Mouse (Mus musculus) intestine, postnatal 0 days (tissue): ENCODE results near the gene Ahrr. TPM values are rescaled to one million over a fixed set of nuclear protein-coding genes. Genes with fewer than 3 reads are reported as not detected.

Experiments
- ATAC-seq: fragments of 200-750 bp; cut with Nextera tagmentation; 2 replicates; pipeline ENCODE4 v1.8.0; 2017; ENCODE audit warnings: mild to moderate bottlenecking, moderate TSS enrichment, moderate library complexity
- H3K27ac ChIP-seq: fragments of 300-500 bp; sonication (generic); 2 replicates; pipeline ENCODE4 v1.5.1; 2014; ENCODE audit warnings: mild to moderate bottlenecking, low read depth, low read length, moderate library complexity
- H3K27me3 ChIP-seq: fragments of 300-500 bp; sonication (generic); replicated peaks from 2 replicates; pipeline ENCODE4 v1.6.1; 2014; ENCODE audit warnings: low read length, mixed read lengths; ENCODE audit not compliant: control insufficient read depth, insufficient read depth
- H3K36me3 ChIP-seq: fragments of 300-500 bp; sonication (generic); 2 replicates; pipeline ENCODE4 v1.6.1; 2014; ENCODE audit warnings: mild to moderate bottlenecking, moderate library complexity; ENCODE audit not compliant: control insufficient read depth, insufficient read depth
- H3K4me1 ChIP-seq: fragments of 300-500 bp; sonication (generic); replicated peaks from 2 replicates; pipeline ENCODE4 v1.6.1; 2014; ENCODE audit warnings: antibody characterized with exemption, low read length, mixed read lengths; ENCODE audit not compliant: control insufficient read depth, insufficient read depth
- H3K4me2 ChIP-seq: fragments of 300-500 bp; sonication (generic); replicated peaks from 2 replicates; pipeline ENCODE4 v1.6.1; 2014; ENCODE audit warnings: low read depth, mild to moderate bottlenecking, moderate library complexity
- H3K4me3 ChIP-seq: fragments of 300-500 bp; sonication (generic); 2 replicates; pipeline ENCODE4 v1.5.1; 2014; ENCODE audit warnings: low read depth, low read length
- H3K9ac ChIP-seq: fragments of 300-500 bp; sonication (generic); 2 replicates; pipeline ENCODE4 v1.6.1; 2014; ENCODE audit warnings: mild to moderate bottlenecking, low read depth, low read length
- H3K9me3 ChIP-seq: fragments of 300-500 bp; sonication (generic); 2 replicates; pipeline ENCODE4 v1.6.1; 2016; ENCODE audit warnings: mixed run types; ENCODE audit not compliant: control insufficient read depth
- CTCF ChIP-seq: sonication (generic); IDR thresholded peaks from 2 replicates; pipeline ENCODE4 v1.5.1; 2016; ENCODE audit warnings: low read depth, mild to moderate bottlenecking, control low read depth, antibody characterized with exemption, moderate library complexity
- WGBS: fragments of 180-500 bp; shearing (Covaris S2); extraction: QIAGEN DNeasy Blood & Tissue Kit; methylation state at CpG from one replicate; pipeline ENCODE4 v1.1.7; 2014; 5-methylcytosine and 5-hydroxymethylcytosine counted together
- polyA plus RNA-seq: library from polyadenylated mRNA; unstranded; fragments of >200 nt; fragmentation: Nextera tagmentation; extraction: Ambion mirVana; gene quantifications from 2 replicates; pipeline ENCODE4 v1.2.1, GENCODE M21; 2015

Ahrr gene
- polyA plus RNA-seq, 1 experiment from 2014 or later, result 0.50 TPM

DNA sequence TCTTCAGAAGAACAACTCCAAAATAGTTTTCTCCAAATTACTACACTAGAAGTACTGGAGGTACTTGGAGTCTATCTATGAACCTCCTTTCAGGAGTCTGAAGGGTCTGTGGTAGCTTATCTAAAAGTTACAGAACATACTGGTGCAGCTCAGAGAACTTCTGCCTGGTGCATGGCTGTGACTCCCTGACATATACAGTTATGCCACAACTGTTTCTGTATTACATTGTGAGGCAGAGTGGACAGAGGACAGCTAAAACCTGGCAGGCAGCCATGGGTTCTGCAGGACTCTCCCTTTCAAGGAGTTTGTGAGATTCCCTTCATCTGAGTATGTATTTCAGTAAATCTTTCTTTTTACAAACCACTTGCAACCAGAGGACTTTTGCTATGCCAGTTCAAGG, 45.6 kb downstream of the Ahrr start:
- H3K36me3 ChIP-seq, result no peaks in the 10 kb centered on the region
- H3K4me2 ChIP-seq, result no peak overlapping the region
- no peak overlapping the region for H3K4me3 ChIP-seq
- H3K27me3 ChIP-seq, result no peaks in the 10 kb centered on the region
- H3K4me1 ChIP-seq, result no peaks in the 10 kb centered on the region
- TF ChIP-seq CTCF, result no peak
- no peak overlapping the region for H3K9ac ChIP-seq
- no peak for ATAC-seq
- H3K9me3 ChIP-seq, result no peaks in the 10 kb centered on the region
- H3K27ac ChIP-seq, result no peak overlapping the region

DNA sequence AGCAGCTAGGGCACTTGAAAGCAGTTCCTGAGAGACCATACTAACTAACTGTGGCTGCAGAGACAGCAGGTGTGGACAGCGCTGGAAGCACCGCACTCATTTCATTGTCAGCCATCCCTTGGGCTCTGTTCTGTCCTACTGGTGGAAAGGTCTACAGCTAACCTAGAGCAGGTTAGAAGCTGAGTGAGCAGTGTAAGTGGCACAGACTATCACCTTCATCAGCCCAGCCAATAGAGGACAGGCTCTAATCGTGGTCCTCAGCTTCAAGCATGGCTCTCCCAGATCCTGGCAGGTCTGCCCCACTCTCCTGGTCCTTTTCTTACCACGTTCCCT, 46.3 kb downstream of the Ahrr start:
- no peak for TF ChIP-seq CTCF
- Histone ChIP-seq H3K4me1 (no peaks in the 10 kb centered on the region), H3K27ac (no peak overlapping the region), H3K9ac (no peak overlapping the region), H3K4me2 (peak overlapping the region; percentile 27; the same call in 1 of the 2 replicates), H3K36me3 (no peaks in the 10 kb centered on the region), H3K27me3 (no peaks in the 10 kb centered on the region), H3K9me3 (no peaks in the 10 kb centered on the region), H3K4me3 (no peak overlapping the region)
- ATAC-seq, result no peak
- WGBS, result 53% methylated on average over 4 of the region's 4 CpGs

DNA sequence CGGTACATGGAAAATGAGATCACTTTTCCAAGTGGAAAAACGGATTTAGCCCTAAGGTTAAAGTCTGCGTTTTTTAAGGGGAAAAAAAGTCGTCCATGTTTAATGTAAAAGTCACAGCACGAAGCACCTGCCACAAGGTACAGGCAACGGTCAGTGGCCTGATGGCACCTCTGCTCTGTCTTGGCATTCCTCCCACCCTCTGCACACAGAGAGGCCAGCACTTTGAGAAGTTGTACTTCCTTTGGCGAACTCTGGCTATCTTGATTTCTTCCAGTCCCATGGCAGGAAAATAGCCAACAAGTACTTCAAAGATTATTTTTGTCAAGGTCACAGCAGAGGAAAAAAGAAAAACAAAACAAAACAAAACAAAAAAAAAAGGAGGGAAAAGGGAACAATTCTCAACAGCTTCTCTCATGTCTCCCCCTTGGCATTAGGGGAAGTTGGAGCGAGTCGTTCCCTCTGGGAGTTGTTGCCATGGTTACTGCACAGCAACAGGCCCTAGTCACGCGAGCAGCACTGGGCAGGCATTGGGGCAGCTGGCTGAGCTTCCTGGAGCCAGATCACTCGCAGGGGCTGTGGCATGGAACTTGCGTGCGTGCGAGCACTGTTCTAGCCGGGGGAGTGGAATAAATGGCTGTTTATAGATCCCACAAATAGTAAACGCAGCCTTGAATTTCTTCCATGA, 46.8 kb downstream of the Ahrr start:
- no peak for ATAC-seq
- no peaks in the 10 kb centered on the region for H3K4me1 ChIP-seq
- WGBS, result 35% methylated on average over 17 of the region's 17 CpGs
- no peak overlapping the region for H3K27ac ChIP-seq
- H3K9me3 ChIP-seq, result no peaks in the 10 kb centered on the region
- H3K4me3 ChIP-seq, result no peak overlapping the region
- no peak for TF ChIP-seq CTCF
- no peaks in the 10 kb centered on the region for H3K36me3 ChIP-seq
- no peak overlapping the region for H3K9ac ChIP-seq
- H3K27me3 ChIP-seq, result no peaks in the 10 kb centered on the region
- peak overlapping the region; percentile 27; the same call in 1 of the 2 replicates for H3K4me2 ChIP-seq

DNA sequence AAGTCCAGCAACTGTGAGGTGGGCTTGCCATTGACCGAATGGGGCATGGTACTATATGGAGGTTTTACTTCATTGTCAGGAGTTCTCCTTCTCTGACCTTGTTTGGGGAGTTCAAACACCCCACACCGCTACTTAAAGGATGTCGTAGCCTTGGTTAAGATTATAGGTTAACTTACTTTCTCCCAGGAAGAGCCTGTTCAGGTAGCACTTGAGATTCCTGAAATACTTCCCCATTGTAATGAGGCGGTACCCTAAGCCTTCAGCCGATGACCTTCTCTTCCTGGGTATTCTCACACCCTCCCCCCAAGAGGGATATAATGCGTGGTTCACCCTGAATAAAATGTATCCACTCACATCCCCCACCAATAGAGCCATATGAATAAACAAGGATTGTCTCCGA, 54.6 kb downstream of the Ahrr start:
- Histone ChIP-seq H3K4me1 (no peaks in the 10 kb centered on the region), H3K9me3 (no peaks in the 10 kb centered on the region), H3K27ac (no peak overlapping the region), H3K4me3 (no peak overlapping the region), H3K4me2 (no peak overlapping the region), H3K9ac (no peak overlapping the region), H3K36me3 (no peaks in the 10 kb centered on the region), H3K27me3 (no peaks in the 10 kb centered on the region)
- no peak for TF ChIP-seq CTCF
- 54% methylated on average over 7 of the region's 7 CpGs for WGBS
- no peak for ATAC-seq

DNA sequence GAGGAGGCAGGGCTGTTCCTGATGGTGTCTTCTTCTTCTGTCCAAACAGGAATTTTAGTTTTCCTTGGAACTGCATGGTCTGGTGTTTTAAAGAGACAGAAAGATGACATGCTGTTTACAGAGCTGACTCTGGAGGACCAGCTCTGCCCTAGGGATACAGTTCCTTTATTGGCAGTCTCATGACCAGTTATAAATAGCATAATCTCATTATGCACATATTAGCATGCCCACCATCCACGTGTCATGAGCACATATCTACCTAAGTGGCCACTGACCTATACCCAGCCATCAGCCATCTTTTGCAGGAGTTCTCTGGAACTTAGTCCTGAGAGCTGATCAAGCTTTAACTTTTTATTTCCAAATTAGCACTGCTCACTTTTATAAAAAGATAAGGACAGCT, 71.5 kb downstream of the Ahrr start:
- no peaks in the 10 kb centered on the region for H3K27me3 ChIP-seq
- no peaks in the 10 kb centered on the region for H3K4me1 ChIP-seq
- H3K9me3 ChIP-seq, result no peaks in the 10 kb centered on the region
- H3K4me2 ChIP-seq, result no peak overlapping the region
- H3K9ac ChIP-seq, result no peak overlapping the region
- H3K36me3 ChIP-seq, result no peaks in the 10 kb centered on the region
- H3K27ac ChIP-seq, result no peak overlapping the region
- TF ChIP-seq CTCF, result no peak
- WGBS, result 34% methylated on average over 1 of the region's 1 CpGs
- no peak for ATAC-seq
- H3K4me3 ChIP-seq, result no peak overlapping the region

DNA sequence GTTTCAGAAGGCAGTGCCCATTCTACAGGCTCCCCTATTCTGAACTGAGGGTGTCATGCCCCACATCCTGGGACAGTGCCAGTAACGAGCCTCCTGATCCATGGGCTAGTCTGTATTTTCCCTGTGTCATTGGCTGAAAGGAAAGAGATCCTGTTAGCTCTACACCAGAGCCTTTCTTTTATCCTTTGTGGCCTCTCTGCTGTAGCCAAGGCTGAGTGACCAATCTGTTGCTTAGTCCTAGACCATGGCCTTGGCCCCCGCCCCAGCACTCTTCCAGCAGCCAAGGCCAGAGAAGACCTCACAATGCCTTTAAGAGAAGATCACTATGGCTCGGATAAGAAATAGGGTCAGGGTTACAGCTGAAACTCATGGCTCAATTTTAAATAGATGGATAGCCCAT, 73.7 kb downstream of the Ahrr start:
- Histone ChIP-seq H3K27ac (no peak overlapping the region), H3K4me2 (no peak overlapping the region), H3K4me1 (no peaks in the 10 kb centered on the region), H3K27me3 (no peaks in the 10 kb centered on the region), H3K9ac (no peak overlapping the region), H3K4me3 (no peak overlapping the region), H3K9me3 (no peaks in the 10 kb centered on the region), H3K36me3 (no peaks in the 10 kb centered on the region)
- no peak for ATAC-seq
- WGBS, result 79% methylated on average over 3 of the region's 3 CpGs
- TF ChIP-seq CTCF, result no peak

DNA sequence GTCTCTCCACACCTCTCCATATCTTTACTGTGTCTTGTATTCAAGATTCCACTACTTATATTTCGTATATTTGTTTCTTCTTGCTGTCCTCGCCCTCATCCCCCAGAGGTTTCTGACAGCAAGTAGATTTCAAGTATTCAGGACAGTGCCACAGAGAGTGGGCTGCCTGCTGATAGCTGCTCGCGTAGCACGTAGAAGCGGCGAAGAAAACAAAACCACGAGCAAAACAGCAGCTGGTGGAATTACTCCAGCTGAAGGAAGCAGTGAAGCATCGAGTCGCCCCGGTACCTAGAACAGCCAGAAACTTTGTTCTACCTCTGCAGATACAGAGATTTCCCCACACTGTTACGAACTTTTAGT, 83.2 kb downstream of the Ahrr start:
- Histone ChIP-seq H3K4me2 (peak overlapping the region; percentile 76), H3K9me3 (no peaks in the 10 kb centered on the region), H3K27me3 (no peaks in the 10 kb centered on the region), H3K36me3 (peaks cover 10% of the 10 kb centered on the region), H3K4me3 (peak overlapping the region; percentile 86), H3K9ac (peak overlapping the region; percentile 74), H3K27ac (peak overlapping the region; percentile 91), H3K4me1 (no peaks in the 10 kb centered on the region)
- ATAC-seq, result peak; percentile 39; the same call in 1 of the 2 replicates
- 17% methylated on average over 12 of the region's 12 CpGs for WGBS
- TF ChIP-seq CTCF, result no peak
